23 mouse cellular contexts compared by ENCODE assay signal in the genomic region with DNA sequence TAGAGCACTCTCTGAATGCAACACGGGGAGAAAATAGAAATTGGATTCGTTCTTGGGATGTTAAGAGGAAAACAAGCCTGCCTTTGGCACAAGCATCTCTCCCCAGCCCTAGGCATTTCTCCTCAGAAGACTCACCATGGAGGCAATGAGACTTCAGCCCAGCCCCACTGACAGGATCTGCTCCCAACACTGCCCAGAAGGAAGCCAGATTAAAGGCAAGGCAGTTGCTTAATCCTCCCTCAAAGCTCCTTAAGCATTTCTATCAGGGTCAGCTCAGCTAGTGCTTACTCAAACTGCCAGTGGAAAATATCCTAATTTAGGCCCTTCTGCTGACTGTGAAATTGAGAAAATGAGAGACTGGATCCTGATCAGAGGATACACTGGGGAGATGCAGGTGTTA.
A peak's percentile ranks its signal among the peaks of the same experiment; 100 is the strongest.
DNase-seq lines count a peak whose midpoint lies in the region; ATAC-seq and TF ChIP-seq lines count a peak whose summit lies in the region.
"Had no signal": no experiment of that assay in that cellular context is flagged by ENCODE, and none has a peak within 500 bp of the region (broad histone marks: within the 10 kb centered on the region; RNA-seq: fewer than 3 reads in every experiment).

No protein-coding gene starts in this region.

- DNase-seq in left cerebral cortex, adult 2 months (ENCODE audit: extremely low spot score in 1 of 2, low spot score in 2 of 2): no peak
- DNase-seq in left cerebral cortex, adult 8-10 months (ENCODE audit: low spot score in 2 of 2): no peak
- peak; percentile 50 for DNase-seq in brain, adult 2 months (ENCODE audit: low read depth, low spot score)
- DNase-seq in retina, embryonic 14.5 days (ENCODE audit: low spot score): peak; percentile 28
- no peak for DNase-seq in spleen, postnatal 14 days (ENCODE audit: low spot score in 2 of 2)
- DNase-seq: adrenal gland, postnatal 14 days; cerebellum, adult 2 months; cerebellum, postnatal 10 days; embryo, embryonic 11 days; gastrocnemius, postnatal 14 days; heart, postnatal 10 days; heart, postnatal 4 days had no signal

- peaks cover 25% of the 10 kb centered on the region for H3K4me1 ChIP-seq in midbrain, embryonic 15.5 days
- no peaks in the 10 kb centered on the region for H3K4me1 ChIP-seq in forebrain, embryonic 13.5 days
- H3K4me1 ChIP-seq: embryonic facial prominence, embryonic 15.5 days had no signal

- peak overlapping the region; percentile 67 for H3K27ac ChIP-seq in left cerebral cortex, adult 2 months
- H3K27ac ChIP-seq in midbrain, embryonic 15.5 days: peak overlapping the region; percentile 17; the same call in 1 of the 2 replicates
- H3K27ac ChIP-seq in forebrain, embryonic 13.5 days: no peak overlapping the region
- H3K27ac ChIP-seq: embryonic facial prominence, embryonic 15.5 days; forebrain, embryonic 10.5 days; forebrain, embryonic 15.5 days; hindbrain, embryonic 12.5 days had no signal

- H3K36me3 ChIP-seq in midbrain, embryonic 15.5 days (replicated peaks): no peaks in the 10 kb centered on the region
- no peaks in the 10 kb centered on the region for H3K36me3 ChIP-seq in forebrain, embryonic 13.5 days (ENCODE audit: poor library complexity, severe bottlenecking)
- H3K36me3 ChIP-seq: embryonic facial prominence, embryonic 15.5 days; forebrain, embryonic 10.5 days; forebrain, embryonic 15.5 days; hindbrain, embryonic 12.5 days had no signal

- 32% methylated on average over 2 of the region's 2 CpGs for whole genome bisulfite sequencing in midbrain, embryonic 15.5 days
- WGBS in forebrain, embryonic 13.5 days: 50% methylated on average over 2 of the region's 2 CpGs

- intact Hi-C loops in left cerebral cortex, adult 2 months (cut with DNase I): no loop called here

- no peak overlapping the region for H3K9ac ChIP-seq in midbrain, embryonic 15.5 days
- H3K9ac ChIP-seq in forebrain, embryonic 13.5 days: no peak overlapping the region
- H3K9ac ChIP-seq: embryonic facial prominence, embryonic 15.5 days; forebrain, embryonic 15.5 days; hindbrain, embryonic 12.5 days had no signal

- H3K9me3 ChIP-seq in midbrain, embryonic 15.5 days: no peaks in the 10 kb centered on the region
- no peaks in the 10 kb centered on the region for H3K9me3 ChIP-seq in forebrain, embryonic 13.5 days (replicated peaks)
- H3K9me3 ChIP-seq: embryonic facial prominence, embryonic 15.5 days; forebrain, embryonic 15.5 days; hindbrain, embryonic 12.5 days had no signal

- no peak overlapping the region for H3K4me2 ChIP-seq in midbrain, embryonic 15.5 days
- H3K4me2 ChIP-seq in forebrain, embryonic 13.5 days: no peak overlapping the region
- H3K4me2 ChIP-seq: embryonic facial prominence, embryonic 15.5 days; forebrain, embryonic 15.5 days; hindbrain, embryonic 12.5 days had no signal

- no peak for ATAC-seq in midbrain, embryonic 15.5 days (replicated peaks)
- no peak for ATAC-seq in forebrain, embryonic 13.5 days
- ATAC-seq: activated CD4-positive, CD25-positive, alpha-beta regulatory T cell, adult 4 months; forebrain, embryonic 15.5 days; hindbrain, embryonic 16.5 days; Patski had no signal

- TF ChIP-seq CTCF in left cerebral cortex, adult 2 months (IDR thresholded peaks at IDR 0.05): no peak

- no peak overlapping the region for H3K4me3 ChIP-seq in left cerebral cortex, adult 2 months
- H3K4me3 ChIP-seq in midbrain, embryonic 15.5 days: no peak overlapping the region
- no peak overlapping the region for H3K4me3 ChIP-seq in forebrain, embryonic 13.5 days
- H3K4me3 ChIP-seq: embryonic facial prominence, embryonic 15.5 days; erythroblast, embryonic 14.5 days; forebrain, embryonic 10.5 days; forebrain, embryonic 15.5 days; hindbrain, embryonic 12.5 days had no signal

- H3K27me3 ChIP-seq in midbrain, embryonic 15.5 days (replicated peaks): peaks cover 4% of the 10 kb centered on the region; the same call in 1 of the 2 replicates
- H3K27me3 ChIP-seq in forebrain, embryonic 13.5 days: peaks cover 45% of the 10 kb centered on the region
- H3K27me3 ChIP-seq: CH12.LX; embryonic facial prominence, embryonic 15.5 days; forebrain, embryonic 15.5 days had no signal

Comparison
In these comparisons a context has a peak if more than half of its experiments do, and no peak if none do; other contexts are left out.
1. DNase-seq: peak in brain, adult 2 months (single experiment) and retina, embryonic 14.5 days (single experiment); none in left cerebral cortex, adult 2 months (0 of 2), left cerebral cortex, adult 8-10 months (0 of 2) and spleen, postnatal 14 days (0 of 2).